Mouse (Mus musculus) forebrain, embryonic 14.5 days (tissue): ENCODE measurements at regions not wholly inside any gene's neighbourhood (a gene's known extent, or its start where the extent isn't known, plus 50 kb on each side); places are given as distances from the start of the nearest gene placed in this dataset.

Experiments used
- ATAC-seq: fragments of 200-750 bp; cut with Nextera tagmentation; 2 replicates; pipeline ENCODE4 v1.8.0; 2017; ENCODE audit warnings: mild to moderate bottlenecking, moderate library complexity
- DNase-seq: peaks from one replicate; pipeline ENCODE4 v3.0.0-alpha.2; 2015; ENCODE audit warnings: low spot score
- H3K27ac ChIP-seq: fragments of 300-500 bp; sonication (generic); 2 replicates; pipeline ENCODE4 v1.5.1; 2014; ENCODE audit warnings: low read depth, mild to moderate bottlenecking, control low read depth, low read length, moderate library complexity
- H3K27me3 ChIP-seq: fragments of 300-500 bp; sonication (generic); replicated peaks from 2 replicates; pipeline ENCODE4 v1.6.1; 2014; ENCODE audit warnings: low read length, control low read depth, mixed read lengths; ENCODE audit not compliant: control insufficient read depth, insufficient read depth
- H3K36me3 ChIP-seq: fragments of 300-500 bp; sonication (generic); 2 replicates; pipeline ENCODE4 v1.6.1; 2014; ENCODE audit warnings: low read length, control low read depth; ENCODE audit not compliant: control insufficient read depth, insufficient read depth
- H3K4me1 ChIP-seq: fragments of 300-500 bp; sonication (generic); 2 replicates; pipeline ENCODE4 v1.6.1; 2014; ENCODE audit warnings: antibody characterized with exemption, low read length, control low read depth; ENCODE audit not compliant: control insufficient read depth, insufficient read depth
- H3K4me2 ChIP-seq: fragments of 300-500 bp; sonication (generic); 2 replicates; pipeline ENCODE4 v1.6.1; 2014; ENCODE audit warnings: mild to moderate bottlenecking, control low read depth, low read length
- H3K4me3 ChIP-seq: fragments of 300-500 bp; sonication (generic); 2 replicates; pipeline ENCODE4 v1.5.1; 2014; ENCODE audit warnings: low read depth, low read length, control low read depth
- H3K9ac ChIP-seq: fragments of 300-500 bp; sonication (generic); 2 replicates; pipeline ENCODE4 v1.6.1; 2014; ENCODE audit warnings: mild to moderate bottlenecking, low read length, control low read depth, moderate library complexity
- H3K9me3 ChIP-seq: fragments of 300-500 bp; sonication (generic); replicated peaks from 2 replicates; pipeline ENCODE4 v1.6.1; 2016; ENCODE audit warnings: low read length, control low read depth, mixed read lengths; ENCODE audit not compliant: control insufficient read depth
- WGBS: fragments of 180-500 bp; shearing (Covaris S2); extraction: QIAGEN DNeasy Blood & Tissue Kit; methylation state at CpG from one replicate; pipeline ENCODE4 v1.1.7; 2014; 5-methylcytosine and 5-hydroxymethylcytosine counted together

- no peaks in the 10 kb centered on the region for H3K27me3 ChIP-seq
- H3K9ac ChIP-seq, result no peak overlapping the region
- no peak overlapping the region for H3K4me3 ChIP-seq
- H3K36me3 ChIP-seq, result no peaks in the 10 kb centered on the region
- DNase-seq (no peak), ATAC-seq (no peak)
- H3K4me1 ChIP-seq, result no peaks in the 10 kb centered on the region
- H3K9me3 ChIP-seq, result no peaks in the 10 kb centered on the region
- H3K4me2 ChIP-seq, result no peak overlapping the region
- H3K27ac ChIP-seq, result no peak overlapping the region
- WGBS, result 84% methylated on average over 4 of the region's 4 CpGs
Measured at GRCm38 (mm10) chr8:79540053-79540452, 99.4 kb upstream of the Otud4 start.

- DNase-seq, result peak; percentile 3
- Histone ChIP-seq H3K4me1 (no peaks in the 10 kb centered on the region), H3K4me3 (no peak overlapping the region), H3K36me3 (no peaks in the 10 kb centered on the region), H3K27me3 (no peaks in the 10 kb centered on the region), H3K4me2 (no peak overlapping the region), H3K27ac (no peak overlapping the region), H3K9me3 (no peaks in the 10 kb centered on the region), H3K9ac (no peak overlapping the region)
- WGBS, result 50% methylated on average over 12 of the region's 12 CpGs
- ATAC-seq, result no peak
Measured at GRCm38 (mm10) chr8:79534271-79534889, 105.0 kb upstream of the Otud4 start.

GRCm38 (mm10) chr8:79529556-79529955, 109.9 kb upstream of the Otud4 start:
- H3K36me3 ChIP-seq, result no peaks in the 10 kb centered on the region
- H3K4me1 ChIP-seq, result no peaks in the 10 kb centered on the region
- 30% methylated on average over 4 of the region's 4 CpGs for WGBS
- H3K4me3 ChIP-seq, result no peak overlapping the region
- H3K4me2 ChIP-seq, result no peak overlapping the region
- H3K27me3 ChIP-seq, result no peaks in the 10 kb centered on the region
- no peak overlapping the region for H3K27ac ChIP-seq
- ATAC-seq (no peak), DNase-seq (no peak)
- no peak overlapping the region for H3K9ac ChIP-seq
- no peaks in the 10 kb centered on the region for H3K9me3 ChIP-seq

- no peaks in the 10 kb centered on the region for H3K9me3 ChIP-seq
- 67% methylated on average over 1 of the region's 1 CpGs for WGBS
- ATAC-seq, result no peak
- H3K27ac ChIP-seq, result no peak overlapping the region
- no peak overlapping the region for H3K4me3 ChIP-seq
- H3K27me3 ChIP-seq, result no peaks in the 10 kb centered on the region
- no peak overlapping the region for H3K9ac ChIP-seq
- no peaks in the 10 kb centered on the region for H3K36me3 ChIP-seq
- H3K4me1 ChIP-seq, result no peaks in the 10 kb centered on the region
- H3K4me2 ChIP-seq, result no peak overlapping the region
- peak; percentile 29 for DNase-seq
Measured at GRCm38 (mm10) chr8:79522040-79522439, 117.4 kb upstream of the Otud4 start.

- Histone ChIP-seq H3K4me1 (no peaks in the 10 kb centered on the region), H3K9ac (no peak overlapping the region), H3K27me3 (no peaks in the 10 kb centered on the region), H3K4me2 (no peak overlapping the region), H3K36me3 (no peaks in the 10 kb centered on the region), H3K9me3 (no peaks in the 10 kb centered on the region), H3K4me3 (no peak overlapping the region), H3K27ac (no peak overlapping the region)
- no peak for ATAC-seq
- WGBS, result 83% methylated on average over 4 of the region's 4 CpGs
- no peak for DNase-seq
Measured at GRCm38 (mm10) chr8:79518966-79519365, 119.6 kb upstream of the Smad1 start.

GRCm38 (mm10) chr8:79515282-79515783, 116.0 kb upstream of the Smad1 start:
- no peak overlapping the region for H3K4me3 ChIP-seq
- no peak overlapping the region for H3K4me2 ChIP-seq
- WGBS, result 88% methylated on average over 6 of the region's 6 CpGs
- DNase-seq (no peak), ATAC-seq (no peak)
- H3K4me1 ChIP-seq, result no peaks in the 10 kb centered on the region
- H3K36me3 ChIP-seq, result no peaks in the 10 kb centered on the region
- H3K9me3 ChIP-seq, result no peaks in the 10 kb centered on the region
- H3K9ac ChIP-seq, result no peak overlapping the region
- no peak overlapping the region for H3K27ac ChIP-seq
- no peaks in the 10 kb centered on the region for H3K27me3 ChIP-seq

GRCm38 (mm10) chr8:79514655-79515278, 115.4 kb upstream of the Smad1 start:
- 84% methylated on average over 4 of the region's 4 CpGs for WGBS
- H3K36me3 ChIP-seq, result no peaks in the 10 kb centered on the region
- DNase-seq (no peak), ATAC-seq (no peak)
- H3K9ac ChIP-seq, result no peak overlapping the region
- no peaks in the 10 kb centered on the region for H3K9me3 ChIP-seq
- no peak overlapping the region for H3K4me3 ChIP-seq
- no peaks in the 10 kb centered on the region for H3K4me1 ChIP-seq
- no peaks in the 10 kb centered on the region for H3K27me3 ChIP-seq
- no peak overlapping the region for H3K4me2 ChIP-seq
- H3K27ac ChIP-seq, result no peak overlapping the region

GRCm38 (mm10) chr8:79508597-79508996, 109.3 kb upstream of the Smad1 start:
- Histone ChIP-seq H3K9ac (no peak overlapping the region), H3K36me3 (no peaks in the 10 kb centered on the region), H3K27me3 (no peaks in the 10 kb centered on the region), H3K4me1 (no peaks in the 10 kb centered on the region), H3K9me3 (no peaks in the 10 kb centered on the region), H3K27ac (no peak overlapping the region), H3K4me3 (no peak overlapping the region), H3K4me2 (no peak overlapping the region)
- WGBS, result 86% methylated on average over 3 of the region's 3 CpGs
- DNase-seq, result no peak
- no peak for ATAC-seq

- 78% methylated on average over 5 of the region's 5 CpGs for WGBS
Measured at GRCm38 (mm10) chr8:79505381-79505780, 106.1 kb upstream of the Smad1 start.

More at GRCm38 (mm10) chr8:79505381-79505780, 106.1 kb upstream of the Smad1 start:
- H3K27ac ChIP-seq, result no peak overlapping the region
- no peak for ATAC-seq
- no peak overlapping the region for H3K4me2 ChIP-seq
- H3K27me3 ChIP-seq, result no peaks in the 10 kb centered on the region
- H3K9me3 ChIP-seq, result no peaks in the 10 kb centered on the region
- no peak for DNase-seq
- no peaks in the 10 kb centered on the region for H3K4me1 ChIP-seq
- H3K36me3 ChIP-seq, result no peaks in the 10 kb centered on the region
- H3K9ac ChIP-seq, result no peak overlapping the region
- H3K4me3 ChIP-seq, result no peak overlapping the region
